Mouse (Mus musculus) adrenal gland, postnatal 10 days (tissue): ENCODE measurements around the gene Sox5. TPM values are rescaled to one million over a fixed set of nuclear protein-coding genes. Genes with fewer than 3 reads are reported as not detected.

ENCODE experiments used
- DNase-seq: peaks from one replicate; pipeline ENCODE4 v3.0.0; 2021; ENCODE audit warnings: mixed read lengths
- total RNA-seq, 2 experiments: library from RNA; stranded (reverse); gene quantifications; 2 replicates each; pipeline ENCODE4 v1.2.3; 2021

Sox5 gene
- total RNA-seq, 2 experiments from 2014 or later: 11.9 to 20.4 TPM

DNA sequence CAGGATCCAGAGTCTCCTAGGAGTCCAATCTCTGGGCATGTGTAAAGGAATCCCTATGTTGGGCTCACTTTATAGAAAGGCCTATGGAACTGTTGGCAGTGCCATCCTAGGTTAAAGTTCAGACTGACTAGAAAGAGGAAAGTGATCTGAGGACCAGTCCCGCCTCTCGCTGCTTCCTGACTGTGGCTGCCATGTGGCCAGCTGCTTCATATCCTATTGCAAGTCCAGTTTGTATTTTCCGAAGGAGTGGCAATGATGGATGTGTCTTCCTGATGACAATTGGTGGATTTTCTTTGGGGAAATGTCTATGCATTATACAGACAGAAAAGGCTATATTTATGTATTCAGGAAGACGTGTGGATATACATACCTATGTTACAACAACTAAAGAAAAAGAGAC, 453.0 kb downstream of the Sox5 start:
- DNase-seq: no peak

DNA sequence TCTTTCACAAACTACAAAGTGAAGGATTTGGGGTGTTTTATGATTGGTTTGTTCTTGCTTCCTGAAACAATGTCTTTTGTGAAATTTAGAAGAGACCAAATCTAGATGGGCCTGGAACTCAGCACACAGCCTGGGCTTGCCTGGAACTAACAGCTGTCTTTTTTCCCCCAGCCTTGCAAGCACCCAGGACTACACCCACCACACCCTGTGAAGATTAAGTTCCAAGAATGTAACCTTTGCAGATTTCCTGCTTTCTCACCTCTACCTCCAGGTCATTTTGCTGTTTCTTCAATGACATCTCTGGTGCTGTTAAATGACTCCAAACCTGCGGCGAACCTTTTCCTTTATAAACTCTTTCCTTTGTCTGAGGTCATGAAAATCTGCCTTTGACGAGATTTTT, 455.0 kb downstream of the Sox5 start:
- DNase-seq: no peak

DNA sequence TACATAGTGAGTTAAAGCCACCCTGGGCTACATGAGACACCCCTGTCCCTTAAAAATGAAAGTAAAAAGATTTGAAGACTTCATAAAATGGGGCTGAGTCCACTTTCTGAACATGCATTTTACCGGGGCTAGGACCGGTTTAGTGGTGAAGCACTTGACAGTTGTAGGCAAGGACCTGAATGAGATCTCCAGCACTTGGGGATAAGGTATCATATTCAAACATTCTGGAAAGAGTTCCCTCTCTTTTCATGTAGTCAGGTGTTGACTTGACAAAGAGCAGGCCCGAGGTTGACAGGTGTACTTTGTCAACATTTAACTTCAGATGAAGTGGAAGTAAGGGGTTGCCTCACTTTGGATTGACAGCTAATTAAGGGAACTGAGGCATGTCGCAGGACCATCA, 458.4 kb downstream of the Sox5 start:
- DNase-seq: no peak

DNA sequence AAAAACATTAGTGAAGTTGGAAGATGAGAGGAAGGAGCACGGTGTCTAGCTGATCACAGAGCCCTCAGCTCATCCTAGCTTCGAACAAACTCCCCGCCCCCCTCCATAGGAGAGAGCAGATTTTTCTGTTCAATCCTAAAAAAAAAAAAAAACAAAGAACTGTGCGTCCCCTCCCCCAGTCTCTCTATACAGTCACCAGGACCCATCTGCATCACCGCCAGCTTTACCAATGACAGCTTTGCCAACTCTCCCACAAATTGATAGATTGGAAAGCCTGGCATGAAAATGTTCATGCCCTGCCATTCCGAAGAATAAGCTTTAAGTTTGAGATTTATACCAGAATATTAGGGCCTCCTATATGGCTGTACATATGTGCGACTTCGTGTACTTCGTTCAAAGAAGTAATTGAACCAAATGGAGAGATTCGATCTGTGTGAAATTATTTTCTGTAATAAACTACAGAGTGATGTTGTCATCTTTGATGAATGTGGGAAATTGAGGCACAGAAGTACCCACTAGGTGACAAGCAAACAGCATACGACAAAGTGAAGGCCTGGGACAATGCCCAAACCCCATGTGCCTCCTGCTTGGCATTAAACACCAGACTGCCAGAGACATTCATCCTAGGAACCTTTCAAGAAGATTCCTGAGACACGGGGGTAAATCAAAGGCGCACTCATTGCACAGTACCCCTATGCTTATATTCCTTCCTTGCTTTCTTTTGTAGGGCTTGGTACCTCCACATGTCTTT, 459.3 kb downstream of the Sox5 start:
- DNase-seq: no peak

DNA sequence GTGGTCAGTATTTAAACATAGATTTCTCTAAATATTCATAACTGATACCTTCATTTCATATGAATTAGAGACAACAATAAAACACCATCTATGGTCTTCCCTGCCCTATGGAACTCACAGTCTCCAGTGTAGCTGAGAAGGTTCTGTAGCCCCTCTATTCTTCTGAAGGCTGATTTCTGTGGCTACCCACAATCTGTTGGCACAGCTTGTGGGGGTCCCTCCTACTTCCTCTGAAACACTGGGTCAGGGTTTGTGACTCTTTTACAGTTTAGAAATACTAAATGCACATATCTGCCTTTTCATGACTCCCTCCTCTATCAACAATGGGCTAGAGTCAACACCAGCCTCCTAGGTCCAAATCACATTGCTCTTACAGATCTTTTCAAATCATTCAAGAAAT, 461.4 kb downstream of the Sox5 start:
- no peak for DNase-seq

DNA sequence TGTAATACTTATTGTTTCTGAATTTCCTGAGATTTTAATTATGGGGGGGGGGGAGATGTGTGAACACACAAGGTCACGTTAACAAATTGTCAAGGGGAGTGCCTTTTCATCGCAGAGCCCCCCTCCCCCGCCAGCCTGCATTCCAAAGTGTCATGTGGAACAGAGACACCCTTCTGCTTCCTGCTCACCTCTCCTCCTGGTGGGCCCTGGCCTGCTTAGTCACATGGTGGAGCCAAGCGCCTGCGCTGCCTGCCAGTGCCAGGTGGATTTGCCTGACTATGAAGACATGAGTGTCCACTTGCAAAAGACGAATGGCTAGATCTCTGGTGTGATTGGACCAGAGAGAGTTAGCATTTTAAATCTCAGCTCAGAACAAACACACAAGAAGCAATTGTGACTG, 462.1 kb downstream of the Sox5 start:
- no peak for DNase-seq

DNA sequence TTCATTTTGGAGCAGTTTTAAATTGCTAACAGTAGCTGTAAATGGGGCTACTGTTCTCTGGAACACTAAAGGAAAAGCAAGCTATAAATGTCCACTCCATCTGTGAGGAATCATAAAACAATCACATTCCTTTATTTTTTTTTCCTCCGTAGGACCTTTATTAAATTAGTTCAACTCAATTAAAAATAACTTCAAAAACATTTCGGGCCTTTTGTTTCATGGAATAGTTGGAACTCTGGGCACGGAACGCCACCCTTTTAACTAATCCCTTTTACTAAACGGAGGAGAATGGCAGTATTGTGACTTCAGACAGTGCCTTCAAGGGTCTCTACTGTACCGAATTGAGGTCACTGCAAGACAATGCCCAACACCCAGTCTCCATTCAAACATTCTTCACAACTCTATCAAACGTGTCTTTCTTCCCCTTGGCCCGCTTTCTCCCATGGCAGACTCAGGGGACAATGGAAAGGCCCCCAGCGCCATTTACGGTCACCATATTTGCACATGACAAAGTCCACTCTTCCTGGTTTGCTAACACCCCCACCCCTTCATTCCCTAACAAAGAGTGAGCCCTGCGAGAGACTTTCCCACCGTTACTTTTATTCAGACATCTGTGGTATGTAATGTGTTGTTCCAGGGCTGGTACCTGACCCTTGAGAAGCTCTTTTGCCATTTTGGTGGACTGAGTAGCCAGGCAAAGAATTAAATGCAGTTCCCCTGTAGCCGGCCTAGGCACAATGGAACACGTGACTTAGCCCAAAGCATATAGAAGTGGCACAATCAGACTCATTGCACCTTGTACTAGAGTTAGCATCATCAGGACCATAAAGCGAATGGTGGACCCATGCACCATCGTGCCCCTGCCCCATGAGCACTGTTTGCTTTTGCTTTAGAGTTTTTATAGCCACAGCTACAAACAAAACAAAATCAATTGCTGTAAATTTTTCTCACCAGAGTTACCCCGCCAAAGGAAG, 468.7 kb downstream of the Sox5 start:
- no peak for DNase-seq

DNA sequence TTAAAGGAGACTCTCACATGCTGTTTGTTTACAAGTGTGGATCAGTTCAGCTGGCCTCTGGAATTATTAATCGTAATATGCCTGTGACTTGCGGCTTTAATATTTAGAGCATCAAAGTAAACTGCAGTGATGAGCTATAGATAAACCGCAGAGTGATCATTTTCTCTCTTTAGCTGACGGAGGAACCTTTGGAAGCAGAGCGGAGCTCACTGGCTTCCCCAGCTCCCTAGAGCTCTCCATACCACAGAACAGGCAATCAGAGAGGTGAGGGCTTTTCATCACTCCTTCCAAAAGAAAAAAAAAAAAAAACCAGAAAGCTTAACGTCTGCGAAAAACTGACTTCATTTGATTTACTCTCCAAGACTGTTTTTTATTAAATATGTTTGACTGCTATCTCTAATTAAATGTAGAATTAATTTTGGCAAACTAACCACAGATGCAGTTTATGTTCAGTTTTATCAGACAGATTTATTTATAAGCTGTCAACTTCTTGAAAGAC, 469.4 kb downstream of the Sox5 start:
- DNase-seq: no peak

DNA sequence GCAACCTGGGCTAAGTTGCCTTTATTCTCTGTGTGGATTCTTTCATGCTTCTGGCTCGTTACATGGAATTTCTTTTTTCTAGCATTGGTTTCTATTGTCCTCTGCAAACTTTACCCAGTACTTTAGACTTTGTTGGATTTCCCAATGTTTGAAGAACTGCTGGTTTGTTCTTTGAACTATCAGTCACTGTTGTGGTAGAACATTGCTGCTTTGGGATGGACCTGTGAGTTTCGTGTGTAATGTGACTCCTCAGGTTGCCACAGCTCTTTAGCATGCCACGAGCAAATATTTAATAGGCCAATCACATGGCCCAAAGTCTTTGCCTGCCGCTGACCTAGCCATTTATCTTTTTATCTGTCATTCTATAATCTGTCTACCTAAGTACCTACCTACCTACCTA, 470.0 kb downstream of the Sox5 start:
- no peak for DNase-seq

DNA sequence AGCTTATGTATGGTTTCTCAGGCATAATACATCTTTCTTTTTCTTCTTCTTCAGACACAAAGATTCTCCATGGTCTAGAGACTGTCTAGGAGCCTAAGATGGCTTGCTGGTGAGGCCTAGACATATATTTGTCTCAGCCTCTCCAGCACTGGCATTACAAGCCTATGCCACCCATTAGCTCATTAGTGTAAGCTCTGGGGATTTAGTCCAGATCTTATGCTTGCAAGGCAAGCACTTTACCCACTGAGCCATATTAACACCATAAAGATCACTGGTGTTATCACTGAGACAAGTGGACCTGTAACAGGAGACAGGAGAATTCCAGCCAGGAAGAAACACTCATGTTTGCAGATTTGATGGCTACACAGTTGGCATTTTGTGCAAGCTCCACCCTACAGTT, 472.6 kb downstream of the Sox5 start:
- DNase-seq: no peak

DNA sequence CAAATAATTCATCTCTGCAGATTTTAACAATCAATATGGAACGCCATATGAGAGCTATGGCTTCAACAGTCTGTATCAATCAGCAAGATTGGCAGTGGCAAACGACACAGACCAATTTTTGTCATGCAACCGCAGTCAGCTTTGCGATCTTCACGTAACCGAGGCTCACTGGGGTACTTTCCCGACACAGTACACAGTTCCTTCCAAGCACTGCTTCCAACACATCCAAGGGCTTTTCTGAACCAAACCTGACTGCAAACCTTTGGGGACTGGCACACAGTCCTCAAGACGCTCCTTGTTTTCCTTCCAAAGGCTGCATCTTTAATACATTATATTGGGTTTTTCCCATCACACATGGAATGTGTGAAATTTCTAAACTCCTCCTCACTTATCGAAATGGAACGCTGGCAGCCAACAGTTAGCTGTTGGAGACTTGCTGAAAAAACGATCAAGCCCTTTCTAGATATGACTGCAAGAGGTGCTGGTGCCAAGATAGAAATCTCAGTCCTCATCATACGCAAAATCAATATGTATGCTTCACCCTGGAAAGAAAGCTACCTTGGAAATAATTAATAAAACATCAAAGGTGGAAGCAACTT, 474.1 kb downstream of the Sox5 start:
- no peak for DNase-seq

DNA sequence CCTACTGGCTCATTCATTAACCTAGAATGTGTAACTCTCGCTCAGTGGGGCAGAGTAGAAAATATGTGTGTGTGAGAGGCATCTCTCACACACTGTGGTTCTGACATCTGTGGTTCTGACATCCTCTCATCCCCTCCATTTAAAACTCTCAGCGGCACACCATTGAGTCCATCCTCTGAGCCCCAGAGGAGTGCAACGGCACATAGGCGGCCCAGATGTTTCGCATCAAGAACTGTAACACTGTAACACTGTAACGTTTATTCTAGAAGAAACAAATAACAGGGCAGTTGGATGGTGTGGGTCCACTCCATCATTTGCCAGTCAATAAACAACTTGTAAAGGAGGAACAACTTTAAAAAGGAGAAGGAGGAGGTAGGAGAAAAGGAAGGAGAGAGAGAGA, 479.0 kb downstream of the Sox5 start:
- DNase-seq: no peak

DNA sequence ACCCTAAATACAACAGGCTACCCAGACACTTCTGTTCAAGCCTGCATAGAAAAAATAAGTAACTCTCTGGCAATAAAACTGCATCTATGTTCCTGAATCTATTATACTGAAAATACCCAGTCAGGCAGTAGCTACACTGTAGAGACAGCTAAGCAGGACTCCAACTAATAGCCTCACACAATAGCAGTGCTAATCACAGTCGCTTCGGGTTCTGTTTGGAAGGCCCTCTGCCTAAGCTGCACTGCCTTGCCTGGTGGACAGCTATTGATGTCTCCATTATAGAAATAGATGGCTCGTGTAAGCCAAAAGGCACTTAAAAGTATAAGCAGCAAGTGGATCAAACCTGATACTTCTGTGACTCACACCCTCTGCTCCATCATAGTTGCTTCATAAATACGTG, 480.7 kb downstream of the Sox5 start:
- DNase-seq: no peak

DNA sequence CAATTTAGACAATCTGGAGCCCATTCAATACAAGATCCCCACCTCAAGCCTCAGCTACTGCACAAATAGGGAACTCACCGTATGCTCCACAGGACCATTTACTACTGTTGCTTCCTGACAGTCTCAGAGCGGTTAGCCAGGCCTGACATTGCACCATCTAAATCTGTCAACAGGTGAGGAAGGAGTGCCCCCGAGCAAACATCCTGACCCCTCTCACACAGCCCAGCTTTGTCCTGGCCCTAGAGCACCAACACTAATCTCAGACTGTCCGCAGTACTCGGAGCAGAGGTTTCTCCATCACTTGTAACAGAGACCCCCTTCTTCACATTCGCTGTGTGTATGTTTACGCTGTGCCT, 482.3 kb downstream of the Sox5 start:
- no peak for DNase-seq

DNA sequence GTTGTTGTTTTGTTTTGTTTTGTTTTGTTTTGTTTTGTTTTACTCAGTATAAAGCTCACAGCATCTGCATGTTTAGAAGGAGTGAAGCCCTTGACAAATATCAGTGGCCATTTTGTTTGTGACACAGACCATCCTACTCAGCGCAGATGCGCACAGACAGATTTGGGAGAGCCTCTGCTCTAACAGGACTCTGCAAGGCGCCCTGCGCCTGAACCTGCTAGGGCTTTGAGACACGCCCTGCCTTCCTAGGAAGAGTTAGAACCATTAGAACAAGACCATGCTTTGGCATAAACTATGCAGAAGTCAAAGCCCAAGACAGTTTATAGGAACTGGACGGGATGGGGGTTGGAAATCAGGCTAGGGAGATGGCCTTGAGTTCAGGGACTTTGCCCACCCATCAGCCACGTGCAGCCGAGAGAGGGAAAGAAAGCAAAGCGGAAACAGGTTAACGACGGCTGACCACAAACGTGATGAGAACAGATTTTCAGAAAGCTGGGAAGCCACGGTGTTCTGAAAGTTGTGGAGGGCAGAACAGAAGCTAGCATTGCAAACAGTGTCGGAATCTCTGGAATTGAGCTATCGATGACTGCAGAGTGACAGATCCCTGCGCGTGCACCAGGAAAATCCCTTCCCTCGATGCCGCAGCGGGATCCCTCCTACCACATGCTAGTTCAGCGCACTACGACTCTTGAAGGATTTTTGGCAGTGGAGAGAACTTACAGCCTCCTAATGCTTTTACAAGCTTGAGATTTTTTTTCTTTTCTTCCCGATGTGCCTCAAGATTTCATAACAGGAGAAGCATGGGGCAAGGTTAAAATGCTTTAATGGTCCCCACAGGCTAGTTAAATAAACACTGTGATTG, 482.9 kb downstream of the Sox5 start:
- no peak for DNase-seq

DNA sequence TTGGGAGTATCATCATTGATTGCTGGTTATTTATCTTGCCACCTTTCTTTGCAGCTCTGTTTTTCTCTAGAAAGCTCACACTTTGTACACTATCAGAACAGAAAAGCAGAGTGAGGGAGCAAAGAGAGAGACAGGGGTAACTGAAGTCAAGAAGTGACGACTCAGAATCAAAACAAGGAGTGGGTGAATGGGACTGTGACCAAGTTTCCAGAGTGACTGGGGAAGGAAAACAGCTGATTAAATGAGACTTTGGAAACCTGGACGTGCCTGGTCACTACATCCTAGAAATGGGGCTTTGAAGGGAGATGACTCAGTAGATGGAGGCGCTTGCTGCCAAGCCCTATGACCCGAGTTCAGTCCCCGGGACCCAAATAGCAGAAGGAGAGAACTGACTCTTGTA, 483.9 kb downstream of the Sox5 start:
- no peak for DNase-seq

DNA sequence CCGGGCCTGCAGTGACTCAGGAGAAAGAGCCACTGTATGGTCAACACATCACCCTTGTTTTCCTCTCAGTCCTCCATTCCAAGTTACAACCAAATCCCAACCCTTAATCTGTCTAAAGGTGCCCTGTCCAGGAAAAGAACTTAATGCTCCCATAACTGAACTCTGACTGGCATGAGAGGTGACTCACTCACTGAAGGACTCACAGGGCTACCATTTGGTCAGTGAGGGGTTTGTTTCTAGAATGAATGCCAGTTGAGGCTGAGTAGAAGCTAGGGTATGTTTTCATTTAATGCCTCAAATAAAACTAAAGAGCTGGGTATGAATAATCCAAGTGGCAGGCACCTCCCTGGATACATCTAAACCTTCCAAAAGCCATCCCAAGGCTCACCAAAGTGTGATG, 484.6 kb downstream of the Sox5 start:
- no peak for DNase-seq

DNA sequence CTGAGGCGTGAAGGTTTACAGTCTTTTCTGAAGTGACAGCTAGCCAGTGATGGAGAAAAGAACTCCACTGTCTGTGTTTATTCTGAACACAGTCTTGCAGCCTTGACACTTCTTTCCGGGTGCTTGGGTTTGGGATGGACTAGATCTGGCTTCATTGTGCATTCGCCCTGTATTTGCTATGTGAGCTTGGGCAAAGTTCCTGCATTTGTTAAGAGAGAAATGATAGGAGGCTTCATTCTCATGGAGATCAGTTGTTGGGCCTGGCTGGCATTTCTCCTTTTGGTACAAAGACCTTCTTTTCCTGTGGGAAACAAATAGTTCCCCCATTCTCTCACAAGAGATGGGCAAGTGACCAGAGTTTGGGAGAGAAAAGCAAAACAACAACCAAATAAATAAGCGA, 490.3 kb downstream of the Sox5 start:
- no peak for DNase-seq

DNA sequence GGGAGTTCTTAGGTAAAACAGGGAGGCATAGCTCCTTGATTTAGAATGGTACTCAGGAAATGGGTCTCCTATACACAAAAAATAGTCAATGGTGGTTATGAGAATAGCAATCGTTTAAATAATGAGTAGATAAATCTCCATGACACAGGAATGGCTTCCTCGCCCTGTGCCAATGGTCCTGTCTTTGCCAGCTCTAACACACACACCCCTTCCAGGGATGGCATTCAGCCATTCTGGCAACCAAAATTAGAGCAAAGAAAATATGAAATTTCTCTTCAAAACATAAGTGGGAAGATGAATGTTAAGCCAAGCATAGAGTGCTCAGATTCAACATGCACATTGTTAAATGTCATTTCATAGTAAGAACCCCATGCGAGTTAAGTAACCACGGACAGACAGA, 495.7 kb downstream of the Sox5 start:
- DNase-seq: peak; percentile 44

DNA sequence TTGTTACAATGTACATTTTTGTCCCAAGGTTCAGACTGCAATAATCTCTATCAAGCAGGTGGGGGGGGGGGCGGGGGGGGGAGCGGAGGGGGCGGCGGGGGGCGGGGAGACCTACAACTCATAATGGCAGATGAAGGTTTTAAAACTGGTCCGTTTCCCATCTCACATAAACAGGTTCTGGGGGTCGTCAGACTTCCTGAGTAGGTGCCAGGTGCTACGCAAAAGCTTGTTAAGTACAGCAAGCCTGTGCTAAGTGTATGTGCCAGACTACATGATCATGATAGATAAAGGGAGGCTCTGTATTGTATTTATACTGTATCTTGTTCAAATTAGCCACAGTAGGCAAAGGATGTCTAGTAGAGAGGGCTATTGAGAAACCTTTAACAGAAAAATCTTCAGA, 498.6 kb downstream of the Sox5 start:
- DNase-seq: no peak

DNA sequence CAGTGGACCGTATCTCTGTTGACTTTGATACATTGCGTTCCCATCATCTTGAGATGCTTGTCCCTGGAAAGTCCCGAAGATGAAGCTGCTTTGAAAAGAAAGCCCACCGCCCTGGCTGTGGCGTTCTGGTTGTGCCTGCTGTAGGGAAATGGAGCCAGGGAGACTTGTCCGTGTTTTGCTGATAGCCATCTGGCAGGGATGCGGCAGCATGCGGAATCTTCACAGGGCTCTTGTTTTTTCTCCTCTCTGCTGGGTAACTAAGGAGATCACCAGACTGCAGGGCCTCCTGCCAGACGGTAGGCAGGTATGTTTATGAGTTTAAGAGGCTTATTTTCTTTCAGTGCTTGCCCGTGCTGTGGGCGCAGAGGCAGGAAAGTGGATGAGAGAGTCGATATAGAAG, 499.0 kb downstream of the Sox5 start:
- DNase-seq: no peak

DNA sequence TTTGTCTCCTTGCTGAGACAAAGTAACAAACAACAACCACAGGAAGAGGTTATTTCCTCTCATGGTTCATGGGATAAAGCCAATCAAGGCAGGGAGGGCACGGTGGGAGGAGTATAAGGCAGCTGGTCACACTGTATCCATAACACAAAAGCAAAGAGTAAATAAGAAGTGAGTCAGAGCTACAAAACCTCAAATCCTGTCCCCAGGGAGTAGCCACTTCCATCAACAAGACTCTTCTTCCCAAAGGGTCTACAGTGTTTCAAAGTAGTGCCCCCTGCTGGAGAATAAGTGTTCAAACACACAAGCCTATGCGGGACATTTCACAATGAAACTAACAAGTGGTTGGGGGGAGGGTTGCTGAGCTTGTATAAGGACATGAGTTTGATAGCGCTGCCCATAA, 500.1 kb downstream of the Sox5 start:
- DNase-seq: no peak
